Mouse (Mus musculus): Measurements from ENCODE around the gene Aarsd1. TPM values are rescaled to one million over a fixed set of nuclear protein-coding genes. Genes with fewer than 3 reads are reported as not detected.
A peak's percentile ranks its signal among the peaks of the same experiment; 100 is the strongest.
"Not testable (repeated sequence)": the region's sequence is repeated elsewhere in the genome, so short reads cannot be mapped to it uniquely, and the experiment has no call there.

The Aarsd1 gene
- polyA plus RNA-seq, 1 experiment from 2014 or later, result 37.2 TPM

DNA sequence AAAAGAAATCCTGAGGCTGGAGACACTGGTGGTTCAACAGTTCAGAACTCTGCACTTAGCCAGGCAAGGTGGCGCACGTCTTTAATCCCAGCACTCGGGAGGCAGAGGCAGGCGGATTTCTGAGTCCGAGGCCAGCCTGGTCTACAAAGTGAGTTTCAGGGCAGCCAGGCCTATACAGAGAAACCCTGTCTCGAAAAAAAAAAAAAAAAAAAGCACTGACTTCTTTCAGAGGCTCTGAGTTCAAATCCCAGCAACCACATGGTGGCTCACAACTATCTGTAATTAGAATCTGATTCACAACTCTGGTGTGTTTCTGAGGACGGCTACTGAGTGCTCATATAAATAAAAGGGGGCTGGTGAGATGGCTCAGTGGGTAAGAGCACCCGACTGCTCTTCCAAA lies 29.4 kb upstream of the Aarsd1 start:
- WGBS (ENCODE audit: insufficient replicate concordance), result 75% methylated on average over 8 of the region's 8 CpGs
- not testable (repeated sequence) for H3K9ac ChIP-seq; H3K27ac ChIP-seq (replicated peaks)

DNA sequence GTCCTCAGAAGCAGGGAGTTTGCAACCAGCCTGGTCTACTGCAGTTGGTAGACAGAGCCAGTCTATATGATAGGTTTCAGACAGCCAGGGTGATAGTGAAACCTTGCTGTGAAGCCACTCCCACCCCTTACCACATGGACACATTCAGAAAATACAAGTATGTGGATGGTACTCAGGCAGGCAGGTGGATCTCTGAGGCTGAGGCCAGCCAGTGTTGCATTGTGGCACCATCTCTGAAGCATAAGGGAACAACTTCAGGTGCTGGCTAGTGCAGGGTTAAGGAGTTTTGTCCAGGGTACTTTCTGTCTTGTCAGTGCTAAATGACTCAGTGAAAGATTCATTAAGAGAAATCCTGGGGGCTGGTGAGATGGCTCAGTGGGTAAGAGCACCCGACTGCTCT lies 28.9 kb upstream of the Aarsd1 start:
- ATAC-seq (ENCODE audit: insufficient read depth), result no peak
- peaks cover 56% of the 10 kb centered on the region for H3K4me1 ChIP-seq (replicated peaks)
- H3K27me3 ChIP-seq, result no peaks in the 10 kb centered on the region
- H3K27ac ChIP-seq (replicated peaks), result 0 out of 2 replicates have a peak overlapping the region, but pooled peaks have one; percentile 24
- WGBS (ENCODE audit: insufficient replicate concordance), result 68% methylated on average over 1 of the region's 1 CpGs
- H3K4me3 ChIP-seq (replicated peaks), result no peak overlapping the region
- peaks cover 33% of the 10 kb centered on the region for H3K36me3 ChIP-seq (replicated peaks)
- H3K4me2 ChIP-seq, result no peak overlapping the region
- no peak overlapping the region for H3K9ac ChIP-seq
- H3K9me3 ChIP-seq (replicated peaks), result no peaks in the 10 kb centered on the region

More for the DNA sequence above, 29.4 kb upstream of the Aarsd1 start:
- Histone ChIP-seq H3K4me1 (replicated peaks) (peaks cover 61% of the 10 kb centered on the region), H3K36me3 (replicated peaks) (peaks cover 33% of the 10 kb centered on the region)
- not testable (repeated sequence) for ATAC-seq (ENCODE audit: insufficient read depth); H3K4me3 ChIP-seq (replicated peaks); H3K27me3 ChIP-seq; H3K4me2 ChIP-seq; H3K9me3 ChIP-seq (replicated peaks)

DNA sequence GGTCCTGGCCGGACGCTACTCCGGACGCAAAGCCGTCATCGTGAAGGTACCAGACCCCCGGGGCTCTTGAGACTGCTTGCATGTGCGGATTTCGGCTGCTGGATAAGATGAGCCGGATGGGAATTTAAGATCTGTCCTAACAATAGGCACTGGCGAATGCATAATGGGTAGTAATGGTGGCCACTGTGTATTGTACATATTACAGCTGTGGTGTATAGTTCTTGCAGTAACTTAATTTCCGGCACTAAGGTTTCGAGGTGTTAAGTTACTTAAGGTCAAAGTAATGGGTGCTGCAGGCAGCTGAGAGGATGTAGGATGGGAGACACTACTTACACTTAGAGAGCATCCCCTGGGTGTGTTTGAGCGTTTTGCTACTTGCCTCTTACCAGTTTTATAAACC lies 25.3 kb upstream of the Aarsd1 start:
- Histone ChIP-seq H3K4me3 (replicated peaks) (peak overlapping the region; percentile 81), H3K36me3 (replicated peaks) (peaks cover 33% of the 10 kb centered on the region), H3K9me3 (replicated peaks) (no peaks in the 10 kb centered on the region), H3K9ac (peak overlapping the region; percentile 78), H3K27ac (replicated peaks) (peak overlapping the region; percentile 83), H3K4me2 (peak overlapping the region; percentile 80), H3K4me1 (replicated peaks) (peaks cover 30% of the 10 kb centered on the region), H3K27me3 (no peaks in the 10 kb centered on the region)
- 0% methylated on average over 14 of the region's 14 CpGs for WGBS (ENCODE audit: insufficient replicate concordance)
- ATAC-seq (ENCODE audit: insufficient read depth), result no peak

DNA sequence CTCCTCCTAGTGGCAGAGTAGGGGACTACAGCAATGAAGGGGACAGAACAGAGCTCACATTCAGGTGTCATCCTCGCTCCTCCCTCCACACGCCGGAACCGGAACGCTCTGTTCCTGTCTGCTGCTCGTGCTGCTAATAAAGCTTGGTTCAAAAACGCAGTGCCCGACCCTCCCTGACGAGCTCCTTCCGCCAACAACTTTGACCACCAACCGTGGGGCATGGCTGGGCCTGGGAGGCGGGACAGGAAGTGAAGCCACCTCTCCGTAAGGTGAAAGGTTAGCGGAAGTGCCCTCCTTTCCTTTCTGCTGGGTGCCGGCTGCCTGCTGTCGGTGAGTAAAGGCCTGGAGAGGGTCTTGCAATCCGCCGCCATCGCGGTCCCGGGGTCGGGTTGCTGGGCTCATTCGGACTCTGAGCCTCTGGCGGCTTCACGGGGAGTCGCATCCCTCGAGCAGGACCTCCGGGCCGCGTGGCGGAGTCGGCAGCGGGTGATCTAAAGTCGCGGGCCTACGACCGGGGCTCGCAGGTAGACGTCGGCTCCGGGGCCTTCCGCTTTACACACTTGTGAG lies 24.8 kb upstream of the Aarsd1 start, which contains the start of gene Rpl27:
Gene Rpl27, plus strand, starts transcription at position 172 of the 567 bp plus-strand sequence.
- Histone ChIP-seq H3K27me3 (no peaks in the 10 kb centered on the region), H3K4me3 (replicated peaks) (peak within 1 kb of the TSS; percentile 81), H3K27ac (replicated peaks) (peak within 1 kb of the TSS; percentile 83), H3K9me3 (replicated peaks) (no peaks in the 10 kb centered on the region), H3K4me1 (replicated peaks) (peaks cover 25% of the 10 kb centered on the region), H3K9ac (peak within 1 kb of the TSS; percentile 78), H3K4me2 (peak within 1 kb of the TSS; percentile 80), H3K36me3 (replicated peaks) (peaks cover 33% of the 10 kb centered on the region)
- under 1% methylated on average over 42 of the region's 42 CpGs for whole genome bisulfite sequencing (ENCODE audit: insufficient replicate concordance)
- peak; percentile 99 for ATAC-seq (ENCODE audit: insufficient read depth)

DNA sequence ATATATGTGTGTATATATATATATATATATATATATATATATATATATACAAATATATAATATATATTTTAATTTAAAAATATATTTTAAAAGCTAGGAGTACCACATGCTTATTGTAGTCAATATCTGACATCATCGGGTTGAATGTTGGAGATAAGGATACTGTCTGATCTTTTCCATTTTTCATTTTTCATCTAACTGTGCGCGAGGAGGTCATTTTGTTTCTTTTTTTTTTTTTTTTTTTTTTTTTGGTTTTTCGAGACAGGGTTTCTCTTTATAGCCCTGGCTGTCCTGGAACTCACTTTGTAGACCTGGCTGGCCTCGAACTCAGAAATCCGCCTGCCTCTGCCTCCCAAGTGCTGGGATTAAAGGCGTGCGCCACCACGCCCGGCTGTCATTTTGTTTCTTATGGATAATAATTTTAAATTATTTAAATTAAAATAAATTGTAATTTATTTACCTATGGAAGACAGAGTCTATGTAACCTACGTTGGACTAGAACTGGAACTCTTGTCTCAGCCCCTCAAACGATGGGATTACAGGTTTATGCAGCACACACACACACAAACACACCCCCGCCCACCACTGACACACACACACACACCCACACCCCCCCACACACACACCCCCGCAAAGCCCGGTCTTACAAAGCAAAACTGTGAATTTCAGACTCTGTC lies 24.2 kb upstream of the Aarsd1 start:
- Histone ChIP-seq H3K27ac (replicated peaks) (peak overlapping the region; percentile 83), H3K36me3 (replicated peaks) (peaks cover 33% of the 10 kb centered on the region), H3K9ac (peak overlapping the region; percentile 48; the same call in 1 of the 2 replicates), H3K4me2 (peak overlapping the region; percentile 80), H3K4me1 (replicated peaks) (peaks cover 25% of the 10 kb centered on the region), H3K4me3 (replicated peaks) (peak overlapping the region; percentile 81)
- 19% methylated on average over 15 of the region's 15 CpGs for WGBS (ENCODE audit: insufficient replicate concordance)
- not testable (repeated sequence) for H3K27me3 ChIP-seq; H3K9me3 ChIP-seq (replicated peaks); ATAC-seq (ENCODE audit: insufficient read depth)

DNA sequence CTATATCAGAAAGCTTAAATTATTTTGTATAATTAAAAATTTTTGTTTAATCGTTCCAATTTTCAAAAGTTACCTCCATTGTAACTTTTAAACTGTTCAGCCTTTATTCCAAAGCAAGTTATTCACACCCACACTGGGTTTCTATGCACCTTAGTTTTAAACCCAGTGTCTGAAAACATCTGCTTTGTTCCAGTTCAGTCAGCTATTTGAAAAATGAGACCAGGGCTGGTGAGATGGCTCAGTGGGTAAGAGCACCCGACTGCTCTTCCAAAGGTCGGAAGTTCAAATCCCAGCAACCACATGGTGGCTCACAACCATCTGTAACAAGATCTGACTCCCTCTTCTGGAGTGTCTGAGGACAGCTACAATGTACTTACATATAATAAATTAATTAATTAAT lies 20.6 kb upstream of the Aarsd1 start:
- not testable (repeated sequence) for H3K4me2 ChIP-seq; H3K27ac ChIP-seq (replicated peaks); H3K9ac ChIP-seq; ATAC-seq (ENCODE audit: insufficient read depth); H3K27me3 ChIP-seq; H3K9me3 ChIP-seq (replicated peaks); H3K4me3 ChIP-seq (replicated peaks)
- Histone ChIP-seq H3K36me3 (replicated peaks) (peaks cover 23% of the 10 kb centered on the region), H3K4me1 (replicated peaks) (peaks cover 11% of the 10 kb centered on the region)
- WGBS (ENCODE audit: insufficient replicate concordance), result 49% methylated on average over 3 of the region's 3 CpGs

DNA sequence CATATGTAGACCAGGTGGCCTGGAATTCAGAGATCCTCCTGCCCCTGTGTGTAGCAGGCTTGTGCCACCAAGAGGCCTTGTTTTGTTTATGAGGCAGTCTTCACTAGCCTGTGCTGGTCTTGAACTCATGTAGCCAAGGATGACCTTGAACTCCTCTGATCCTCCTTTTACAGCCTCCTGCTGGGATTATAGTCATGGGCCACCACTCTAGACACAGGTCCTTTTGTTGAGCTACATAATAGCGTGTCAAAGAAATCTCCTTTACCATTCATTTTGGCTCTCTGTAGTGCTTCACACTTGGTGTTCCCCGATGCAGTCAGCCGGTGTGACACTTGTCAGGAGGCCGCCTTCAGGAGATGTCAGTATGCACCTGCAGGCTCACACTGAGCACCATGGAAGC lies 19.5 kb upstream of the Aarsd1 start:
- H3K4me3 ChIP-seq (replicated peaks), result no peak overlapping the region
- no peak overlapping the region for H3K4me2 ChIP-seq
- 81% methylated on average over 4 of the region's 4 CpGs for WGBS (ENCODE audit: insufficient replicate concordance)
- no peak overlapping the region for H3K27ac ChIP-seq (replicated peaks)
- H3K36me3 ChIP-seq (replicated peaks), result peaks cover 29% of the 10 kb centered on the region
- ATAC-seq (ENCODE audit: insufficient read depth), result no peak
- 0 out of 2 replicates have a peak, but pooled peaks cover 8% of the 10 kb centered on the region for H3K4me1 ChIP-seq (replicated peaks)
- no peaks in the 10 kb centered on the region for H3K27me3 ChIP-seq
- no peak overlapping the region for H3K9ac ChIP-seq
- H3K9me3 ChIP-seq (replicated peaks), result no peaks in the 10 kb centered on the region

DNA sequence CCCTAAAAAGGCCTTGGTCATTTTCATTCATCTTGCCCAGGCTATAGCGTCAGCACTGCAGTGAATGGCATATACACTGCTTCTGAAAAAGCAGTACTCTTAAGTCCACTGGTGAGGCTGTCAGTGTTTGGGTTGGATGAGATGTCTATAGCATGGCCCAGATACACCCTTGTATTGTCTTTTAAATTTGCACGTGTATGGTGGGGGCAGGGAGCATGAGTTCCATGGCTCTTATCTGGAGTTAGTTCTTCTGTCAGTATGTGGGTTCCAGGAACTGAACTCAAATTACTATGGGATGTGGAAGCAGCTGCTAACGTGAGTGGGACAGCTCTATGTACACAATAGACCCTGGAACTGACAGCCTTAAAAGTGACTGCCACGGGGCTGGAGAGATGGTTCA lies 18.4 kb upstream of the Aarsd1 start:
- H3K4me3 ChIP-seq (replicated peaks), result no peak overlapping the region
- no peaks in the 10 kb centered on the region for H3K27me3 ChIP-seq
- 0 out of 2 replicates have a peak, but pooled peaks cover 8% of the 10 kb centered on the region for H3K4me1 ChIP-seq (replicated peaks)
- ATAC-seq (ENCODE audit: insufficient read depth), result no peak
- H3K27ac ChIP-seq (replicated peaks), result no peak overlapping the region
- H3K4me2 ChIP-seq, result no peak overlapping the region
- H3K9ac ChIP-seq, result no peak overlapping the region
- WGBS (ENCODE audit: insufficient replicate concordance), result 27% methylated on average over 4 of the region's 4 CpGs
- H3K36me3 ChIP-seq (replicated peaks), result peaks cover 40% of the 10 kb centered on the region
- H3K9me3 ChIP-seq (replicated peaks), result no peaks in the 10 kb centered on the region

DNA sequence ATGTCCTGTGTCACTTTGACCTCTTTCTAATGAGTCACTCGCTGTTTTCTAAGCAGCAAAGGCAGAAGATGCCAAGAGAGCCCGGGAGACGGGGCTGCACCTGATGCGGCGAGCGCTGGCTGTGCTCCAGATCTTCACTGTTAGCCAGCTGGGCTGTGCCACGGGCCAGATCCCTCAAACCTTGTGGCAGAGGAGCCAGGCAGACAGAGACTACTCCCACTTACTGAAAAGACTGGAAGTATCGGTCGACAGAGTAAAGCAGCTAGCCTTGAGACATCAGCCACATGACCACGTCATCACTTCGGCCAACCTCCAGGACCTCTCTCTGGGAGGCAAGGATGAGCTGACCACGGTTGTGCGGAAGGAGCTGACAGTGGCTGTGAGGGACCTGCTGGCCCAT lies 16.0 kb upstream of the Aarsd1 start:
- ATAC-seq (ENCODE audit: insufficient read depth), result no peak
- no peaks in the 10 kb centered on the region for H3K9me3 ChIP-seq (replicated peaks)
- no peaks in the 10 kb centered on the region for H3K27me3 ChIP-seq
- no peak overlapping the region for H3K4me2 ChIP-seq
- 0 out of 2 replicates have a peak, but pooled peaks cover 8% of the 10 kb centered on the region for H3K4me1 ChIP-seq (replicated peaks)
- peaks cover 57% of the 10 kb centered on the region for H3K36me3 ChIP-seq (replicated peaks)
- 84% methylated on average over 13 of the region's 13 CpGs for WGBS (ENCODE audit: insufficient replicate concordance)
- no peak overlapping the region for H3K27ac ChIP-seq (replicated peaks)
- no peak overlapping the region for H3K4me3 ChIP-seq (replicated peaks)
- H3K9ac ChIP-seq, result no peak overlapping the region

DNA sequence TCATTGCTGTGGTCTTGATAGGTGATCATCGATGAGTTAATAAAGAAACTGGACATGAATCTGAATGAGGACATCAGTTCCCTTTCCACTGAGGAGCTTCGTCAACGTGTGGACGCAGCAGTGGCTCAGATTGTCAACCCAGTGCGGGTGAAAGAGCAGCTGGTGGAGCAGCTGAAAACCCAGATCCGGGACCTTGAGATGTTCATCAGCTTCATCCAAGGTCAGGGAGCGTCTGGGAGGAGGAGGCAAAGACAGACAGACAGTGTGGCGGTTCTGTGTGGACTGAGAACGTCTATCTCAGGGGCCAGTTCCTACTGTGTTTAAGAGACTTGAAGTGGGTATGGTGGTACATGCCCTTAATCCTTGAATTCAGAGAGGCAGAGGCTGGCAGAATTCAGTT lies 13.9 kb upstream of the Aarsd1 start:
- Histone ChIP-seq H3K9me3 (replicated peaks) (no peaks in the 10 kb centered on the region), H3K4me2 (no peak overlapping the region), H3K27ac (replicated peaks) (no peak overlapping the region), H3K36me3 (replicated peaks) (peaks cover 57% of the 10 kb centered on the region), H3K4me3 (replicated peaks) (no peak overlapping the region), H3K4me1 (replicated peaks) (peaks cover 16% of the 10 kb centered on the region), H3K9ac (no peak overlapping the region), H3K27me3 (no peaks in the 10 kb centered on the region)
- ATAC-seq (ENCODE audit: insufficient read depth), result no peak
- 79% methylated on average over 9 of the region's 9 CpGs for WGBS (ENCODE audit: insufficient replicate concordance)

DNA sequence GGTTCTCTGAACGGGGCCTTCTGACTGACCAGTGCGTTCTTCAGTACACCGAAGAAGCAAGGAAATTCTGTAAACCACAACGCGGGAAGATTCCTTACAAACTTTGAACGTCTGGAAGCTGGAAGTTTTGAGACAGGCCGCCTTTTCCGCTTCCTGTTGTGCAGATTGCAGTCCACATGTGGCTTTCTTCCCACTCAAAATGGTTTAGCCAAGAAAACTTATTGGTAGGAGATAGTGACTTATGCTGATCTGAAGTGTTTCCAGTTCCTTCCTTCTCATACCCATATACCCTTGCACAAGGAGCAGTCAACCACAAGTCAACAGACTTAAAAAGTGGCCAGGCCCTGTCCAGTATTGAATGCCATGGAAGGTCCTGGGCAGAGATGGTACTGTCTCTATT lies 8.8 kb upstream of the Aarsd1 start:
- no peak for ATAC-seq (ENCODE audit: insufficient read depth)
- peak overlapping the region; percentile 80; the same call in 1 of the 2 replicates for H3K9ac ChIP-seq

More for the DNA sequence above, 8.8 kb upstream of the Aarsd1 start:
- peaks cover 34% of the 10 kb centered on the region for H3K4me1 ChIP-seq (replicated peaks)
- no peaks in the 10 kb centered on the region for H3K27me3 ChIP-seq
- WGBS (ENCODE audit: insufficient replicate concordance), result 43% methylated on average over 8 of the region's 8 CpGs
- peak overlapping the region; percentile 97 for H3K4me2 ChIP-seq
- H3K27ac ChIP-seq (replicated peaks), result no peak overlapping the region
- H3K4me3 ChIP-seq (replicated peaks), result peak overlapping the region; percentile 94
- peaks cover 20% of the 10 kb centered on the region for H3K36me3 ChIP-seq (replicated peaks)
- H3K9me3 ChIP-seq (replicated peaks), result no peaks in the 10 kb centered on the region

Measured in liver, embryonic 15.5 days (tissue).